Mouse (Mus musculus): Measurements from ENCODE around the gene Frmpd4.

DNA sequence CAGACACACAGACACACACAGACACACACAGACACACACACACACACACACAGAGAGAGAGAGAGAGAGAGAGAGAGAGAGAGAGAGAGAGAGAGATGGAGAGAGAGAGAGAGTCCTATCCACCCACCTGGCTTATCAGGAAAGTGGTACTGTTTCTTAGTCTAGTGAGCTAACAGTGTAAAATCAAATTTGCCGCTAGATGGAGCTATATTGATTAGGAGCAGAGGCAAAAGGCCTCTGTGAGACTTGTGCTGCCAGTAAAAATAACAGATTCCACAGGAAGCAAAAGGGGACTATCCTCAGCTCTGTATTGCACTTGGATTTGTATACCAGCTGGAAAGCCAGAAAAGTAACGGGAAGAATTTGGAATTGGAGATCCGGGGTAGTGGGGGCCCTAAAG lies 161.6 kb downstream of the Frmpd4 start:
- TF ChIP-seq POLR2A (IDR thresholded peaks at IDR 0.05; ENCODE audit: insufficient read length, low read depth) = no peak
- no peak for TF ChIP-seq TCF3 (IDR thresholded peaks at IDR 0.05; ENCODE audit: insufficient read length, low read depth)
- TF ChIP-seq POLR2AphosphoS2 (IDR thresholded peaks at IDR 0.05; ENCODE audit: insufficient read length, low read depth) = no peak
- TF ChIP-seq MYOG (IDR thresholded peaks at IDR 0.05; ENCODE audit: control insufficient read depth in 1 of 3, insufficient read depth in 1 of 3, insufficient read length in 2 of 3, low read depth in 2 of 3) = no peak
- no peak for TF ChIP-seq USF1 (IDR thresholded peaks at IDR 0.05; ENCODE audit: low read depth)
- TF ChIP-seq CEBPB (IDR thresholded peaks at IDR 0.05; ENCODE audit: insufficient read depth, poor library complexity, severe bottlenecking) = no peak
- TF ChIP-seq MAX (IDR thresholded peaks at IDR 0.05; ENCODE audit: low read depth) = no peak
- TF ChIP-seq MYOD1 (IDR thresholded peaks at IDR 0.05; ENCODE audit: control insufficient read depth in 1 of 3, insufficient read length in 2 of 3, low read depth in 2 of 3) = no peak
- TF ChIP-seq REST (IDR thresholded peaks at IDR 0.05; ENCODE audit: insufficient read depth, insufficient read length) = no peak
- TF ChIP-seq TCF12 (IDR thresholded peaks at IDR 0.05; ENCODE audit: insufficient read depth, poor library complexity, severe bottlenecking) = no peak
- TF ChIP-seq E2F4 (IDR thresholded peaks at IDR 0.05; ENCODE audit: insufficient read depth) = no peak

All from myocyte (in vitro differentiated cells).